Mouse (Mus musculus): Measurements from ENCODE around the gene Ptrh2.

GRCm38 (mm10) chr11:86634396-86634795, 49.4 kb upstream of the Ptrh2 start:
- no peak for TF ChIP-seq CTCF (IDR thresholded peaks at IDR 0.05; ENCODE audit: low read depth)
- no peak for TF ChIP-seq EP300 (optimal IDR thresholded peaks at IDR 0.05)

Measured in stomach, postnatal 0 days (tissue).